Mouse (Mus musculus): ENCODE data around the gene Clca3a1.

Gene Clca3a1

DNA sequence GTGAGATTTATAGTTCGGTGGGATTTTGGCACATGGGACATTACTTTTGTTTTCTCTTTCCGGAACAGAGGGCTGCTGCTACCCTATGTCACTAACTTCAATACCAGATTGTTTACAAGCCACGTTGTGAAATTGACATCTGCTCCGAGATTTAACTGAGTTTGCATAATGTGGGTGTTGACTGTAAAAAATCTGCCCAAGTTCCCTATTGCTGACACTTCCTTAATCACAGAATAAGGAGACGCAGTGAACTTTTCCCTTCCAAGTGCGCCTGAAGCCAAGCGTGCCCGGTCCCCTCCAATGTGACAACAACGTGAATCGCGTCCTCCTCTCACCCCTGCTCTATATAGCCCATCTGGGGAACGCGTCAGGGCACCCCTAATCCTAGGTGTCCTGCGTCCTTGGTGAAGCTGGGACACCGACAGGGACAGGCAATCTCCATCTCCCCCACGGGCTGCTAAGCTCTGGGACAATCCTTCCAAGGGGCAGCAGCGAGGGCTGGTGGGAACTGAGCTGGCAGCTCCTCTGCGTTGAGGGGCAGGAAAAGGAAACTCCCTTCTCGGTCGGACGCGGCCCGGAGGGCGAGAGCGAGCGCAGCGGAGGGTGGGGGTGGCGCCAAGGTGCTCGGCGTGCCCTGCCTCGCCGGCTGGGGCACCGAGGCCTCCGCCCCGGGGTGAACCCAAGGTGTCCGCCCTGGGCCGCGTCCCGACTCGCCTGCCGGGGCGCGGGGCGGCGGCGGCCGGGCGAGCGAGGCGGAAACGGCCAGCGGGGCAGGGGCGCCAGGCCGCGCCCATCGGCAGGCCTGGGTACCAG is 41.5 kb downstream of the Clca3a1 start:
- CTCF ChIA-PET: interaction anchor here (0.8 to 1.7 kb wide), 3 partner anchors 16 to 27 kb away, joined by 4 to 5 read pairs (median 4); no protein-coding TSS in a partner anchor

GRCm38 (mm10) chr3:144718706-144719087 is 42.1 kb downstream of the Clca3a1 start:
- CTCF ChIA-PET: interaction anchor here (1.6 to 1.7 kb wide), 2 partner anchors 17 to 26 kb away, joined by 4 to 5 read pairs; no protein-coding TSS in a partner anchor

- CTCF ChIA-PET: interaction anchor here (1.6 to 1.7 kb wide), 2 partner anchors 16 to 25 kb away, joined by 4 to 5 read pairs; no protein-coding TSS in a partner anchor
Observed at GRCm38 (mm10) chr3:144717835-144718234, 42.9 kb downstream of the Clca3a1 start.

- CTCF ChIA-PET: interaction anchor here (1.7 kb wide), 1 partner anchor 25 kb away, joined by 5 read pairs; no protein-coding TSS in a partner anchor
Observed at GRCm38 (mm10) chr3:144717121-144717520, 43.7 kb downstream of the Clca3a1 start.

DNA sequence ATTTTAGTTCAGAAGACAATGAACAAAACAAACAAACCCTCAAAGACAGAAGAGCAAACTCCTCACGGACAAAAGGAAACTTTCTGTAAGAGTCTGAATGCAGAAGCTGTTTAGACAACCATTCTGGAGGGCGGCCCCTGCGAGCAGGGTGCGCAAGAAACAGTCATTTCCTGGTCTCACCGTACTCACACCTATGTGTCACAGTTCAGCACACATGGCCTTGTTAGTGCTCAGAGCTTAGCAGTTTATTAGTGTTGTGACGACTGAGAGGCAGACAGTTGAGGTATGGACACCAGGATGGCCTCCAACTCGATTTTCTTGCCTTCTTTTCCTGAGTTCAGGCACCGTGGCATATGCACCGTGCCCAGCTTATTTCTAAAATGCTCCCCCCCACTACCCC is 44.9 kb downstream of the Clca3a1 start:
- CTCF ChIA-PET: interaction anchor here (0.9 to 1.4 kb wide), 3 partner anchors 9 to 23 kb away, joined by 4 to 16 read pairs (median 5); no protein-coding TSS in a partner anchor

- CTCF ChIA-PET: interaction anchor here (0.9 to 1.4 kb wide), 3 partner anchors 9 to 23 kb away, joined by 4 to 16 read pairs (median 5); no protein-coding TSS in a partner anchor
Observed at GRCm38 (mm10) chr3:144715033-144715432, 45.7 kb downstream of the Clca3a1 start.

- CTCF ChIA-PET: no interaction called here
Observed at GRCm38 (mm10) chr3:144714606-144715005, 46.2 kb downstream of the Clca3a1 start.

DNA sequence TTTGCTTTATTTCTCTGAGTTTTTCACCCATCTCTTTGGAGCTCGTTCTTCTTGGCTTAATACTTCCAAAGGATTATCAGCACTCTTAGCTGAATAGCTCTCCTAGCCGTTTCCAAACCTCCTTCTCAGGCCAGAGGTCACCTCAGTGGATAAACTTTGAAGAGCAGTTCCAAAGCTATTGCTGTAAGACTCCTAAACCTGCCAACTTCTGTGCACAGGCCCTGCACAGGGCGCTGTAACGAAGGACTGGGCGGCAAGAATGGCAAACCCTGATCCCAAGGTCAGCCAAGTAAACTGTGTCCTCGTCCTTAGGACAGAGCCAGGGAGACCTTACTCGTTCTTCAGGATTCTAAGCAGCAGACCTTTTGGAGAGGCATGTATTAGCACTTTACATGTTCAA is 46.7 kb downstream of the Clca3a1 start:
- CTCF ChIA-PET: no interaction called here

- CTCF ChIA-PET: no interaction called here
Observed at GRCm38 (mm10) chr3:144711607-144712206, 49.1 kb downstream of the Clca3a1 start.

DNA sequence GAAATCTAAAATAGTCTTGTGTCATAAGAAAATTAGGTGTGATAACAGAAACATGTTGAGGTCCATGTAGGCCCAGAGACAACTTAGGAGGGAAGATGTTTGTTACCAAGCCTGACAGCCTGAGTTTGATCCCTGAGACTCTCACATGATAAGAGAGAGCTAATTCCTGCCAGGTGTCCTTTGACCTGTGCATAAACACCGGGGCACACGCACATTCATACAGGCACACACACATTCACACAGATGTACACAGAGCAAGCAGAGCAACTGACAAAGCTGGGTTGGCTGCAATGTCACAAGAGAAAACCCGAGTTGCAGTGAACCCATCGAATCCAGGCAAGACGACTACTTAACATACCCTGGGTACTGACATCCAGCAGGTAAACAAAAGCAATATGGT is 52.2 kb downstream of the Clca3a1 start:
- CTCF ChIA-PET: no interaction called here

GRCm38 (mm10) chr3:144703959-144704358 is 56.8 kb downstream of the Clca3a1 start:
- CTCF ChIA-PET: interaction anchor here (0.6 kb wide), 1 partner anchor 16 kb away, joined by 4 read pairs; no protein-coding TSS in a partner anchor

DNA sequence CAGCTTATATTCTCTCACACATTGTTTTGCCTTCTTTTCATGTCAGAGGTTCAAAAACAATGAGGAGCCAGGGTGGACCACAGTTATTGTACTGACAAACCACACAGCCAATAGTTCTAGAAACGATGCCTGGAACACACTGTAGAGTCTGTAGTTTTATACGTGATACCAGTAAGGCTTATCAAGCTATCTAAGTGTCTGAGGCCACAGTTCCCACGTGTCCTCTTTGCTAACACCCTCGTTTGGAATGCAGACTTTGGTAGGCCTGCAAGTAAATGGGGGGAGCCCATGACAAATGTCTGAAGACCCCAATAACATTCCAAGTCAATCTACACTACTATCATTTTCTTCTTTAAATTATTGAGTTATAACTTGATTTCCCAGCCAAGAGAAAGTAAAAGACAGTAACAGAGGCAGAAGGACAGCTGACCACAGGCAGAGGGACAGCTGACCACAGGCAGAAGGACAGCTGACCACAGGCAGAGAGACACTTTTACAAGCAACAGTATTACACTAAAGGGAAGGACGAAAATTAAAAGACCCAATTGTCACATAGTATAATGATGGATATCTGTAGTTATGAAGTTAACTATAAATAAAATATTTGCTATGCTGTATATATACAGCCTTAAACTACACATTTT is 61.9 kb downstream of the Clca3a1 start:
- CTCF ChIA-PET: no interaction called here

DNA sequence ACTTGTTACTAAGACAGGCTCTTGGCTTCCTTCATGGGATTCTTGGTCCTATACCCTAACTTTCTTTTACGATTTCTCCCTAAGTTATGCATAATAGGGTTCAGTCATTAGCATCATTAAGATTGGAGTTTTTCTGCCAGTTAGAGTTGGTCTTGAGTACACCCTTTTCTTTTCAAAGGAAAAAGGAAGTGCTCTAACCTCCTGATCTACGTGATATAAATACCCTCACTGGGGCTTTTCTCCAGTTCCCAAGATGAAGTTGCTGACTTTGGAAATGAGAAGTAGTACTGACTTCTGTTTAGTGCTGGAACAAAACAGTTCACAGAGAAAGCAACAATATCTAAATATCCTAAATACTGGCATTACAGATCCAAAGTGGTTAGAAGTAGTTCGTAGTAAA is 62.8 kb downstream of the Clca3a1 start:
- CTCF ChIA-PET: interaction anchor here (0.6 kb wide), 1 partner anchor 47 kb away, joined by 5 read pairs; no protein-coding TSS in a partner anchor

DNA sequence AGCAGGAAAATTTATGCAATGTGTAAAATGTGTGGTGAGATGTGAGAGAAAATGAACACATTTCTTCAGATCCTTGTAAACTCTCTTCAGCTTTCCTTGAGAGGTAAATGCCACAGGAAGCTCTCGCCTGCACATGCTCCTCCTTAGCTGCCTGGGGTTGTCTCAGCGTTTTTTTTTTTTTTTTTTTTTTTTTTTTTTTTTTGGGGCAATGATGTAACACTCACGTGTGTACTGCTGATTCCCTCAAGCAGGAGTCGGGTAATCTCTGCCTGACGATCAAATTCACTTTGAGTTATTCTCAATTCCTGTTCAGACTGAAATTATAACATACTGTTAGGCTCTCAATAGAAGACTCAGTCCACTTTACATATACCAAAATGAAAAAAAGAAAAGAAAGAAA is 63.6 kb downstream of the Clca3a1 start:
- CTCF ChIA-PET: no interaction called here

DNA sequence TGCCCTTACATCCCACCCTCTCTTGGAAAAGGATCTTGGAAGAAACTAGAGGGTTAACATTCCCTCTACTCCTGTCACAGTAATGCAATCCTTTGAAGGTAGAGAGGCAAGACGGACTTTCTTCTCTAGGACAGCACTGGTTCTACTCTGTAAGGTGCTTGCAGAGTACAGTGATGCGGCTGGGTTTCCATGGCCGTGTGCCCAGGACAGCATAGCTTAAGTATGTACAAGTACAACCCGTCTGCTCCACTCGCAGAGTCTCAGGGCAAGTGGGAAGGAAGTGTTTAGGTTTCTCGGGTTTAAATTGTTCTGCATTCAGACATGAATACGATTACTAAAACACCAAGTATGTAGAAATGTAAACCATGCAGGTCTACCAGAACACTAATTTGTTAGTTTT is 65.8 kb downstream of the Clca3a1 start:
- CTCF ChIA-PET: interaction anchor here (1.6 kb wide), 1 partner anchor 21 kb away, joined by 4 read pairs; no protein-coding TSS in a partner anchor

- CTCF ChIA-PET: no interaction called here
Observed at GRCm38 (mm10) chr3:144694040-144694439, 66.7 kb downstream of the Clca3a1 start.

DNA sequence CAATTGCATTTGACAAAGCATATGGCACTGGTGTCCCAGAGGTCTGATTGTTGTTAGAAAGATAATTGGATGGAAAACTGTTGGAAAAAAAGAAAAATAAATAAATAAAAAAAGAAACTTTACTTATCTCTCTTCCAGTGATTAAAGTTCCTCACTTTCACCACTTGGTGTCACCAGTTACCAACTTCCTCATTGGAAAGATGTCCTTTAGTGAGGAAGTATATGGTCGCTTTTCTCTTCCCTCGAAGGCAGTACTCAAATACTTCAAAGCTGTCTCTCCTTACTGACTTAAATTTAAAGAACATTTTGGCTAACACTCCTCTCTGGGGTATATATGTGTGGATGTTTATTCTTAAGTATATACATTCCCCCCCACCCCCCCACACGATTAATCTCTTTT is 68.7 kb downstream of the Clca3a1 start:
- CTCF ChIA-PET: interaction anchor here (0.6 to 1.1 kb wide), 3 partner anchors 24 to 30 kb away, joined by 3 to 16 read pairs (median 5); no protein-coding TSS in a partner anchor

GRCm38 (mm10) chr3:144689236-144689635 is 71.5 kb downstream of the Clca3a1 start:
- CTCF ChIA-PET: no interaction called here

GRCm38 (mm10) chr3:144688284-144688683 is 72.5 kb downstream of the Clca3a1 start:
- CTCF ChIA-PET: interaction anchor here (0.7 kb wide), 1 partner anchor 18 kb away, joined by 6 read pairs; no protein-coding TSS in a partner anchor

- CTCF ChIA-PET: no interaction called here
Observed at GRCm38 (mm10) chr3:144687618-144688017, 73.2 kb downstream of the Clca3a1 start.

- CTCF ChIA-PET: no interaction called here
Observed at GRCm38 (mm10) chr3:144686146-144686545, 74.6 kb downstream of the Clca3a1 start.

All from spleen, embryonic (tissue).